Mouse (Mus musculus) stomach, embryonic 14.5 days (tissue): ENCODE results near the gene Vwa5b1. TPM values are rescaled to one million over a fixed set of nuclear protein-coding genes. Genes with fewer than 3 reads are reported as not detected.
A peak's percentile ranks its signal among the peaks of the same experiment; 100 is the strongest.

ENCODE experiments used
- ATAC-seq: fragments of 200-750 bp; cut with Nextera tagmentation; 2 replicates; pipeline ENCODE4 v1.8.0; 2017; ENCODE audit warnings: low read depth, moderate TSS enrichment; ENCODE audit not compliant: insufficient number of reproducible peaks, insufficient read depth, low FRiP score
- H3K27ac ChIP-seq: fragments of 300-500 bp; sonication (generic); 2 replicates; pipeline ENCODE4 v1.5.1; 2014; ENCODE audit warnings: mild to moderate bottlenecking, low read length, moderate library complexity, mixed read lengths
- H3K27me3 ChIP-seq: fragments of 300-500 bp; sonication (generic); 2 replicates; pipeline ENCODE4 v1.6.1; 2014; ENCODE audit warnings: low read length, control low read depth, mixed read lengths; ENCODE audit not compliant: control insufficient read depth, insufficient read depth
- H3K36me3 ChIP-seq: fragments of 300-500 bp; sonication (generic); 2 replicates; pipeline ENCODE4 v1.6.1; 2014; ENCODE audit warnings: mild to moderate bottlenecking, control low read depth, low read length, moderate library complexity, mixed read lengths; ENCODE audit not compliant: control insufficient read depth, insufficient read depth
- H3K4me1 ChIP-seq: fragments of 300-500 bp; sonication (generic); 2 replicates; pipeline ENCODE4 v1.6.1; 2014; ENCODE audit warnings: low read length, control low read depth, mixed read lengths; ENCODE audit not compliant: control insufficient read depth, insufficient read depth
- H3K4me2 ChIP-seq: fragments of 300-500 bp; sonication (generic); replicated peaks from 2 replicates; pipeline ENCODE4 v1.6.1; 2014; ENCODE audit warnings: low read depth, low read length, control low read depth
- H3K4me3 ChIP-seq: fragments of 300-500 bp; sonication (generic); 2 replicates; pipeline ENCODE4 v1.5.1; 2014; ENCODE audit warnings: low read depth, low read length, control low read depth
- H3K9ac ChIP-seq: fragments of 300-500 bp; sonication (generic); replicated peaks from 2 replicates; pipeline ENCODE4 v1.6.1; 2014; ENCODE audit warnings: low read depth, mild to moderate bottlenecking, control low read depth, low read length, moderate library complexity, mixed read lengths
- H3K9me3 ChIP-seq: fragments of 300-500 bp; sonication (generic); 2 replicates; pipeline ENCODE4 v1.6.1; 2016; ENCODE audit warnings: low read depth, low read length, control low read depth; ENCODE audit not compliant: control insufficient read depth
- WGBS: fragments of 180-500 bp; shearing (Covaris S2); extraction: QIAGEN DNeasy Blood & Tissue Kit; methylation state at CpG from one replicate; pipeline ENCODE4 v1.1.7; 2014; 5-methylcytosine and 5-hydroxymethylcytosine counted together
- polyA plus RNA-seq: library from polyadenylated mRNA; unstranded; fragments of >200 nt; fragmentation: Nextera tagmentation; extraction: Ambion mirVana; gene quantifications from 2 replicates; pipeline ENCODE4 v1.2.1, GENCODE M21; 2014

Vwa5b1 gene
- polyA plus RNA-seq = 0.04 and 0.28 TPM in 2 replicates

- WGBS = 16% methylated on average over 8 of the region's 8 CpGs
- Histone ChIP-seq H3K4me3 (no peak within 1 kb of the TSS), H3K36me3 (no peaks in the 10 kb centered on the region), H3K9ac (no peak within 1 kb of the TSS), H3K9me3 (no peaks in the 10 kb centered on the region), H3K27me3 (no peaks in the 10 kb centered on the region), H3K27ac (no peak within 1 kb of the TSS), H3K4me1 (no peaks in the 10 kb centered on the region), H3K4me2 (no peak within 1 kb of the TSS)
- ATAC-seq = no peak
Observed at GRCm38 (mm10) chr4:138635428-138636145, at the start of gene Vwa5b1. Vwa5b1 (minus strand) TSS chr4:138635884.

GRCm38 (mm10) chr4:138682760-138683159 lies 47.1 kb upstream of the Vwa5b1 start:
- Histone ChIP-seq H3K9ac (no peak overlapping the region), H3K4me1 (no peaks in the 10 kb centered on the region), H3K4me2 (no peak overlapping the region), H3K4me3 (no peak overlapping the region), H3K36me3 (no peaks in the 10 kb centered on the region), H3K27ac (no peak overlapping the region), H3K9me3 (no peaks in the 10 kb centered on the region), H3K27me3 (no peaks in the 10 kb centered on the region)
- ATAC-seq = no peak
- WGBS = 57% methylated on average over 2 of the region's 2 CpGs

GRCm38 (mm10) chr4:138680124-138680523 lies 44.4 kb upstream of the Vwa5b1 start:
- ATAC-seq = no peak
- Histone ChIP-seq H3K4me1 (no peaks in the 10 kb centered on the region), H3K4me2 (no peak overlapping the region), H3K9ac (no peak overlapping the region), H3K27me3 (no peaks in the 10 kb centered on the region), H3K9me3 (no peaks in the 10 kb centered on the region), H3K36me3 (no peaks in the 10 kb centered on the region), H3K4me3 (no peak overlapping the region), H3K27ac (no peak overlapping the region)
- WGBS = 70% methylated on average over 4 of the region's 4 CpGs

GRCm38 (mm10) chr4:138677579-138677978 lies 41.9 kb upstream of the Vwa5b1 start:
- no peaks in the 10 kb centered on the region for H3K36me3 ChIP-seq
- H3K9ac ChIP-seq = no peak overlapping the region
- ATAC-seq = no peak
- no peaks in the 10 kb centered on the region for H3K9me3 ChIP-seq
- no peaks in the 10 kb centered on the region for H3K27me3 ChIP-seq
- 14% methylated on average over 16 of the region's 16 CpGs for WGBS
- H3K4me3 ChIP-seq = no peak overlapping the region
- no peak overlapping the region for H3K27ac ChIP-seq
- no peak overlapping the region for H3K4me2 ChIP-seq
- H3K4me1 ChIP-seq = no peaks in the 10 kb centered on the region

GRCm38 (mm10) chr4:138676480-138676879 lies 40.8 kb upstream of the Vwa5b1 start:
- H3K4me3 ChIP-seq = no peak overlapping the region
- no peaks in the 10 kb centered on the region for H3K36me3 ChIP-seq
- H3K4me2 ChIP-seq = no peak overlapping the region
- no peaks in the 10 kb centered on the region for H3K4me1 ChIP-seq
- H3K27me3 ChIP-seq = no peaks in the 10 kb centered on the region
- no peaks in the 10 kb centered on the region for H3K9me3 ChIP-seq
- no peak for ATAC-seq
- H3K27ac ChIP-seq = no peak overlapping the region
- WGBS = 10% methylated on average over 16 of the region's 16 CpGs
- no peak overlapping the region for H3K9ac ChIP-seq

GRCm38 (mm10) chr4:138672160-138672559 lies 36.5 kb upstream of the Vwa5b1 start:
- 0 out of 2 replicates have a peak, but pooled peaks have one; percentile 23 for ATAC-seq
- Histone ChIP-seq H3K4me3 (no peak overlapping the region), H3K36me3 (no peaks in the 10 kb centered on the region), H3K9me3 (no peaks in the 10 kb centered on the region), H3K4me2 (no peak overlapping the region), H3K27ac (no peak overlapping the region), H3K9ac (no peak overlapping the region), H3K27me3 (no peaks in the 10 kb centered on the region), H3K4me1 (no peaks in the 10 kb centered on the region)
- WGBS = 45% methylated on average over 4 of the region's 4 CpGs

GRCm38 (mm10) chr4:138670093-138670889 lies 34.6 kb upstream of the Vwa5b1 start:
- Histone ChIP-seq H3K9me3 (no peaks in the 10 kb centered on the region), H3K27ac (no peak overlapping the region), H3K9ac (no peak overlapping the region), H3K4me1 (no peaks in the 10 kb centered on the region), H3K27me3 (no peaks in the 10 kb centered on the region), H3K4me2 (no peak overlapping the region), H3K36me3 (no peaks in the 10 kb centered on the region), H3K4me3 (no peak overlapping the region)
- no peak for ATAC-seq
- WGBS = 66% methylated on average over 11 of the region's 11 CpGs

- Histone ChIP-seq H3K9ac (no peak overlapping the region), H3K27me3 (no peaks in the 10 kb centered on the region), H3K9me3 (no peaks in the 10 kb centered on the region), H3K27ac (no peak overlapping the region), H3K4me3 (no peak overlapping the region), H3K4me1 (no peaks in the 10 kb centered on the region), H3K4me2 (no peak overlapping the region), H3K36me3 (no peaks in the 10 kb centered on the region)
- WGBS = 51% methylated on average over 10 of the region's 10 CpGs
- ATAC-seq = no peak
Observed at GRCm38 (mm10) chr4:138666521-138666920, 30.8 kb upstream of the Vwa5b1 start.
